Mouse (Mus musculus) left cerebral cortex, postnatal 10 days (tissue): Measurements from ENCODE around the gene Rcsd1. TPM values are rescaled to one million over a fixed set of nuclear protein-coding genes. Genes with fewer than 3 reads are reported as not detected.
A peak's percentile ranks its signal among the peaks of the same experiment; 100 is the strongest.

Experiments
- DNase-seq, 2 experiments: peaks; one replicate each; pipeline ENCODE4 v3.0.0; 2021 to 2022; ENCODE audit warnings: low spot score in 2 of 2, mixed read lengths in 1 of 2; ENCODE audit errors: extremely low spot score in 1 of 2
- intact Hi-C: fragments of 180-260 bp; cut with DNase I; formaldehyde crosslinking; loops from one replicate; pipeline ENCODE4 v1.15.1; 2025
- total RNA-seq, 2 experiments: library from RNA; stranded (reverse); gene quantifications; 2 replicates each; pipeline ENCODE4 v1.2.3; 2021

The Rcsd1 gene
- total RNA-seq, 2 experiments from 2014 or later, result 5.8 to 7.0 TPM

DNA sequence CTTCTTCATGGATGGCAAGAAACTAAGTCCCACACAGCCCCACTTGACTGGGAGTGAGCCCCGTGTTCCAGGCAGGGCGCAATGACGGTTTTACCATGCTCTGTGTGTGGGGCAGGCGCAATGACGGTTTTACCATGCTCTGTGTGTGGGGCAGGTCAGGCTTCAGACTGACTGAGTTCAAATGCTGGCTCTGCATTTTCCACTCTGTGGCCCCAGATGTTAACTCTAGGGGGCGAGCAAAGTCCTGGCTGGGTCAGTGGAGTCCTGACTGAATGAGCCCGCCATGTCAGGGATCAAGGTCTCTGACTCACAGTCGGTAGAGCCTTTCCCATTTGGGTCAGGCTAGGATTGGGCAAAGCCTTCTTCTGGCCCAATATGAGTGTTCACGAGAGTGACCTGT, 37.2 kb downstream of the Rcsd1 start:
- intact Hi-C loops, result no loop called here
- DNase-seq, result no peak

DNA sequence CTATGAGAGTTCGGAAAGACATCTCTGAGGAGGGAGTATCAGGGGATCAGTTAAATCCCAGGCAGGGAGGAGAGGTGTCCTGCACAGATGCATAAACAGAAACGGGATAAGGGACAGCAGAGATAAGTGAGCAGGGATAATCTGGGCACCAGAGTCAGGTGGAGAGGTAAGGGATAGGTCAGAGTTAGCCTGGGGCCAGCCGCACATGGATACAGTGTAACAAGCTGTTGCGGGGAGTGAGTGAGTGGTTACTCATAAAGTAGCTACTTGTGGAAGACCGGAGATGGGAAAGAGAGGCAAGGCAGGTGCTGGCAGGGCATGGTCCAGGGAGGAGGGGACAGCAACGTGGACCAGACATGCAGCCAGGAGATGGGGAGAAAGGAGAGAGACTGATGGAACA, 39.5 kb downstream of the Rcsd1 start:
- DNase-seq, result no peak
- intact Hi-C loops, result no loop called here

DNA sequence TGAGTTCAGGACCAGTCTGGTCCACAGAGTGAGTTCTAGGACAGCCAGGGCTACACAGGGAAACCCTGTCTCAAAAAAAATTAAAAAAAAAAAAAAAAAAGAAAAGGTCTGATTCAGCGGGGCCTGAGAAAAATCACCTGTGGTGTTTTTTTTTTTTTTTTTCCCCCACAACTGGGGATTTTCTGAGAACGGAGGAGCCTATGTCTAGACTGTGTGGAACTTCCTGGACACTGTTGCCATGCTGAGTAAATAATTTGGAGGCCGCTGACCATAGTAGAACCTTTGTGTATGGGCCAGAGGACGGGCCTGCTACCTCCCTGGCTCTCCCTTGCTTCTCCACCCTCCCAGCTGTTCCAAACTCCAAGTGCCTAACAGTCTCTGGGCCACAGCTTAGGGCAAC, 40.7 kb downstream of the Rcsd1 start:
- DNase-seq, result no peak
- intact Hi-C loops, result loop anchor here (10.0 kb wide), 1 partner anchor 486 kb away; no protein-coding TSS in a partner anchor

GRCm38 (mm10) chr1:165667380-165667779, 42.2 kb downstream of the Rcsd1 start:
- intact Hi-C loops, result loop anchor here (10.0 kb wide), 1 partner anchor 487 kb away; no protein-coding TSS in a partner anchor
- DNase-seq, result no peak

- intact Hi-C loops, result loop anchor here (10.0 kb wide), 1 partner anchor 488 kb away; no protein-coding TSS in a partner anchor
- DNase-seq, result no peak
These were observed 42.6 kb downstream of the Rcsd1 start for GRCm38 (mm10) chr1:165666944-165667343.

DNA sequence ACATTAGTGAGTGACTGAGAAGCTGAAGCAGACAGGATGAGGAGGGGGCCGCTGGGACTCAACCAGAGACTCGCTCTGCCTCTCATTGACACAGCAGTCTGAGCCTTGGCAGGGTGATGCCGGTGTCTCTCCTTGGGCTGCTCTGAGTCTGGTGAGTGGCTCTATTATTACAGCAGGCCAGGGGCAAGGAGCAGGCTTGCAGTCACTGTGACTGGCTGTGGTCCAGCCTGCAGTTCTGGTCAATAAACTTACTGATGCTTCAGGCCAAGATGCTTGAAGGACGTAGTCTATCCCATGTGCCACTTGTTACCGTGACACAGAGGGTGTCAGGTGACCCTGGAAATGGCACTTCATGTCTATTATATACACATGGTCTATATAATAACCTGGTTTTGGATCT, 43.8 kb downstream of the Rcsd1 start:
- no peak for DNase-seq
- intact Hi-C loops, result loop anchor here (10.0 kb wide), 1 partner anchor 489 kb away; no protein-coding TSS in a partner anchor

GRCm38 (mm10) chr1:165663277-165663676, 46.3 kb downstream of the Rcsd1 start:
- intact Hi-C loops, result loop anchor here (5.0 to 10.0 kb wide), 2 partner anchors 289 to 492 kb away; no protein-coding TSS in a partner anchor
- no peak for DNase-seq

GRCm38 (mm10) chr1:165662426-165663192, 46.9 kb downstream of the Rcsd1 start:
- DNase-seq, result no peak
- intact Hi-C loops, result loop anchor here (5.0 to 10.0 kb wide), 2 partner anchors 290 to 492 kb away; no protein-coding TSS in a partner anchor

GRCm38 (mm10) chr1:165661725-165662124, 47.8 kb downstream of the Rcsd1 start:
- DNase-seq, result no peak
- intact Hi-C loops, result loop anchor here (2.0 to 10.0 kb wide), 3 partner anchors 75 to 493 kb away; no protein-coding TSS in a partner anchor

- DNase-seq, result no peak
- intact Hi-C loops, result loop anchor here (2.0 to 10.0 kb wide), 3 partner anchors 76 to 494 kb away; no protein-coding TSS in a partner anchor
These were observed 48.4 kb downstream of the Rcsd1 start for GRCm38 (mm10) chr1:165661191-165661590.

DNA sequence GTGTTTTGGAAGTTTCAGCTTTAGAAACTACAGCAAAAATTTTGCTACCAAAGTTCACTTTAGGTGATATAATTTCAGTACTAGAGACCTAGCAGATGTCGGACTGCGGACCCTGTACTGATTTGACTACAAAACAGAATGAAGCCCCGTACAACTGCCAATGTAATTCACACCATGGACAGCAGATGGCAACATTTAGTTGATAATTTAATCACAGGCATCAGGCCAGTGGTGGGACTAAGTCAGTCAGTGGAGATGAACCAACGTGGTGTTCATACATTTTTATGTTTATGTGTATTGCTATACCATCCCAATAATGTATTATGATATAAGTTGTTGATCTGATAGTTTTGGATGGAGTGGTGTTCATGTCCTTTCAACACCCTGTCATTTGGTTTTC, 48.8 kb downstream of the Rcsd1 start:
- DNase-seq, result peak; percentile 56 to 64
- intact Hi-C loops, result loop anchor here (2.0 to 10.0 kb wide), 3 partner anchors 76 to 494 kb away; no protein-coding TSS in a partner anchor

GRCm38 (mm10) chr1:165658602-165659001, 51.0 kb downstream of the Rcsd1 start:
- peak; percentile 69 to 82 for DNase-seq
- intact Hi-C loops, result loop anchor here (5.0 kb wide), 1 partner anchor 76 kb away; no protein-coding TSS in a partner anchor

DNA sequence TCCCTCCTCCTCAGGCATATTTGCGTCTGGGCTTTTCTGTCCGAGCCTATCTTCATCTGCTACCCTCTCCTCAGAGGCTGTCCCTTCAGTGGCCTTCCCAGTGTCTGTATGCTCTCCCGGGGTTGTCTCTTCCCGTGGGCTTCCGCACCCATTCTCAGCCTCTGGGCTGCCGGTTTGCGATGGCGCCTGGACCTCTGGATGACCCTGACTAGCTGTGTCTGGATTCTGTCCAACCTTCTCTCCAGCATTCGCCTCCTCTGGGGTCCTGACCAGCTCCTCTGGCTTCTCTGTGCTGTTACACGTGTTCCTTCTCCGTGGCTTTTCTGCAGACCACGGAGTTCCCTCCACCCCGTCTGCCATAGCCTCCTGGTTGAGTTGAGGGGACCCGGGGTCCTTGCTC, 54.1 kb downstream of the Rcsd1 start:
- intact Hi-C loops, result loop anchor here (5.0 kb wide), 1 partner anchor 73 kb away; no protein-coding TSS in a partner anchor
- no peak for DNase-seq

- DNase-seq, result peak in 1 of 2 experiments; percentile 43
- intact Hi-C loops, result loop anchor here (5.0 kb wide), 1 partner anchor 73 kb away; no protein-coding TSS in a partner anchor
These were observed 54.5 kb downstream of the Rcsd1 start for GRCm38 (mm10) chr1:165655022-165655421.

DNA sequence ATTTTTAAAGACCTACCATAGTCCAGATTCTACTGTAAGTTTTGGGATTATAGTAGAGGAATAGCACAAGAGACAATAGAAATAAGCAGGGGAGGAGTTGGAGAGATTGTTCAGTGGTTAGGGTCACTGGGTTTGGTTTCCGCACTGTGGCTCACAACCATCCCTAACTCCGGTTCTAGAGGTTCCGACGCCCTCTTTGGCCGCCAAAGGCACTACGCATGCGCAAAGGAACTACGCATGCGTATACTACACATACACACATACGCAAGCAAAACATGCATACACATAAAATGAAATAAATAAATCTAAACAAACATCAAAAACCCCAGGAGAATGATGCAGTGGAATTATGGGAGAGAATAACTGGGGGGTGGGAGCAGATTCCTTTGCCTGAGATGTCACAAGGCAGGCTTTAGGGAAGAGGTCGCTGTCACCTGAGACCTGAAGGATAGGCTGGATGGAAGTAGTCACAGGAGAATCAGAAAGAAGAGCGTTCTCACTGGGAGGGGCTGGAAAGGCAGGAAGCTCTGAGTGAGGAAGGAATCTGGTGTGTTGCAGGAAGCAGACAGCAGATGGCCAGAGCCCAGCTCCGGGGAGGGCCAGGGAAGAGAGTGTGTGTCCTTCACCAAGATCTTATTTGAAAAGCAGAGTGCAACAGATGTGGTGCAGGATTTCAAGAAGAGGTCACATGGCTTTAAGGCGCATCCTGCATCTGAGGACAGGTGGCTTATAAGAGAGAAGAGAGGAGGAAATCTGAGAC, 56.3 kb downstream of the Rcsd1 start:
- intact Hi-C loops, result no loop called here
- peak in 1 of 2 experiments; percentile 65 for DNase-seq

DNA sequence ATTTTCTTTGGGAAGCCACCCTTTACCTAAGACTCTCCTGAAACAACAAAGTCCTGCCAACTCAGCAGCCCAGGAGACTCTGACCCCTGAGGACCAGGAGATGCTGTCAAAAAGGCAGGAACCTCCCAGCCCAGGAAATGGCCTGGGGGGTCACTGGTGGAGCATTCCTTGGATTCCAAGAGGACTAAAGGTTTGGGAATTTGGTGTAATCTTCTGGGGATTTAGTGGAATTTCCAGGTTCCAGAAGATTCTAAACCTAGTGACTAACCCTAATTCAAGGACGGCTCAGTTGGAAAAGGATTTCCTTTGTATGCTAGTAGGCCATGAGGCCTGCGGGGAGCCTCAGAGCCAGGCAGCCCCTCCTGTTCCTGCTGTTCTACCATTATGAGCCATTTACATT, 57.0 kb downstream of the Rcsd1 start:
- intact Hi-C loops, result no loop called here
- DNase-seq, result no peak

DNA sequence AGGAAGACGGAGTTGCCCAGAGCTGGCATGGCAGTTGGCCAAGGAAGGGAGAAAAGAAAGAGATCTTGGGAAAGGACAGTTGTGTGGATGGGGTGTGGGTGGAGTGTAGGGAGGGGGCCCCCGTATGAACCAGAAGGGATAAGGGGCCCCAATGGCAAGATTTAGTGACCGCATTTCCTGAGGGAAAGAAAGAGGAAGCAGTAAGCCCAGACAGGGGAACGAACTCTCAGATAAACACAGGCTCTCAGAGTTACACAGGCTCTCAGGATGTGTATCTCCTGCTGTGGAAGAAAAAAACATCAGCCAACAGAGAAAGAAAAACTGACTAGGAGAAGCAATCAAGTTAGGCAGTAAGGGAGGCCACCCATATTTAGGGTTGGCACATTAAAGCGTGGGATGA, 58.4 kb downstream of the Rcsd1 start:
- intact Hi-C loops, result no loop called here
- DNase-seq, result no peak

GRCm38 (mm10) chr1:165645102-165645501, 64.5 kb downstream of the Rcsd1 start:
- no peak for DNase-seq
- intact Hi-C loops, result loop anchor here (10.0 kb wide), 1 partner anchor 180 kb away; the partner anchor contains the start of genes Dcaf6 and Mpc2

- intact Hi-C loops, result loop anchor here (5.0 to 10.0 kb wide), 2 partner anchors 56 to 179 kb away; partner anchors contain the start of genes Dcaf6 and Mpc2
- no peak for DNase-seq
These were observed 65.8 kb downstream of the Rcsd1 start for GRCm38 (mm10) chr1:165643735-165644134.
